19 mouse cellular contexts compared by ENCODE assay signal in genomic region chr8:15669515-15669914, GRCm38 (mm10).
"Had no signal": no experiment of that assay in that cellular context is flagged by ENCODE, and none has a peak within 500 bp of the region (broad histone marks: within the 10 kb centered on the region; RNA-seq: fewer than 3 reads in every experiment).

No protein-coding gene starts in this region.

- ATAC-seq: intestine, embryonic 16.5 days had no signal

- H3K36me3 ChIP-seq: liver, embryonic 13.5 days; neural tube, embryonic 12.5 days; neural tube, embryonic 15.5 days had no signal

- H3K27me3 ChIP-seq: liver, embryonic 13.5 days; neural tube, embryonic 12.5 days; neural tube, embryonic 15.5 days had no signal

- H3K9me3 ChIP-seq: liver, embryonic 13.5 days; neural tube, embryonic 12.5 days; neural tube, embryonic 15.5 days had no signal

- H3K4me1 ChIP-seq: liver, embryonic 13.5 days; neural tube, embryonic 12.5 days; neural tube, embryonic 15.5 days had no signal

- H3K27ac ChIP-seq: left cerebral cortex, adult 2 months; liver, embryonic 13.5 days; neural tube, embryonic 12.5 days; neural tube, embryonic 15.5 days; stomach, postnatal 0 days had no signal

- H3K4me2 ChIP-seq: liver, embryonic 13.5 days; midbrain, embryonic 11.5 days; neural tube, embryonic 12.5 days; neural tube, embryonic 15.5 days had no signal

- H3K4me3 ChIP-seq: left cerebral cortex, adult 2 months; liver, embryonic 13.5 days; neural tube, embryonic 12.5 days; neural tube, embryonic 15.5 days had no signal

- DNase-seq: kidney, adult 2 months; kidney, postnatal 25 days; layer of hippocampus, postnatal 36 days; liver, embryonic 13.5 days; lung, adult 2 months; lung, postnatal 14 days; lung, postnatal 4 days; right cerebral cortex, adult 18-20 months; right cerebral cortex, postnatal 14 days; right cerebral cortex, postnatal 4 days; thymus, adult 2 months; thymus, postnatal 14 days; thymus, postnatal 4 days had no signal

- H3K9ac ChIP-seq: liver, embryonic 13.5 days; neural tube, embryonic 12.5 days; neural tube, embryonic 15.5 days had no signal
